Mouse (Mus musculus) embryonic stem cell, embryonic (primary cell): ENCODE results near the gene Prrc2a.

ENCODE experiments used
- CTCF ChIA-PET, 4 experiments: fragments of 300-600 bp in 2 of 4; fragments of 350-600 bp in 2 of 4; sonication (Branson Sonifier 250); formaldehyde crosslinking; loops; one replicate each; lab custom pipeline; 2022; ENCODE audit warnings: inconsistent platforms in 2 of 4; lab: Charles Lee
- POLR2A ChIA-PET, 4 experiments: fragments of 300-600 bp in 2 of 4; fragments of 350-600 bp in 2 of 4; sonication (Branson Sonifier 250); formaldehyde crosslinking; loops; one replicate each; lab custom pipeline; 2022; ENCODE audit warnings: antibody characterized with exemption in 4 of 4, inconsistent platforms in 1 of 4; lab: Charles Lee

The Prrc2a gene

GRCm38 (mm10) chr17:35161421-35161820 is 3.3 kb downstream of the Prrc2a start:
- POLR2A ChIA-PET = interaction anchor here (0.6 to 24.9 kb wide), 18 partner anchors 9 to 1036 kb away, joined by 3 to 561 read pairs (median 6); partner anchors contain the start of genes Ddx39b (in 3 of the 4), D17H6S53E (in 1 of the 4) and Gpank1 (in 1 of the 4)
- CTCF ChIA-PET = interaction anchor here in 1 of 4 experiments (0.6 kb wide), 1 partner anchor 209 kb away, joined by 3 read pairs; no protein-coding TSS in a partner anchor

- ChIA-PET CTCF (interaction anchor here in 3 of 4 experiments (0.6 to 1.3 kb wide), 6 partner anchors 9 to 248 kb away, joined by 3 to 5 read pairs (median 3); no protein-coding TSS in a partner anchor), POLR2A (interaction anchor here (0.7 to 24.9 kb wide), 27 partner anchors 9 to 1251 kb away, joined by 3 to 561 read pairs (median 4); partner anchors contain the start of genes Ddx39b (in 2 of the 4), Apom (in 1 of the 4), Csnk2b (in 1 of the 4) and D17H6S53E (in 1 of the 4))
These were observed 5.1 kb downstream of the Prrc2a start for GRCm38 (mm10) chr17:35159638-35160037.

GRCm38 (mm10) chr17:35158850-35159593 is 5.7 kb downstream of the Prrc2a start:
- CTCF ChIA-PET = interaction anchor here in 3 of 4 experiments (0.6 to 1.3 kb wide), 4 partner anchors 10 to 247 kb away, joined by 3 to 5 read pairs (median 3); no protein-coding TSS in a partner anchor
- POLR2A ChIA-PET = interaction anchor here (0.7 to 24.9 kb wide), 28 partner anchors 10 to 1250 kb away, joined by 3 to 561 read pairs (median 4); partner anchors contain the start of genes Ddx39b (in 2 of the 4), Apom (in 1 of the 4), Csnk2b (in 1 of the 4) and D17H6S53E (in 1 of the 4)

GRCm38 (mm10) chr17:35157661-35158175 is 7.0 kb downstream of the Prrc2a start:
- CTCF ChIA-PET = no interaction called here
- POLR2A ChIA-PET = interaction anchor here in 3 of 4 experiments (1.0 to 24.9 kb wide), 7 partner anchors 9 to 205 kb away, joined by 3 to 561 read pairs (median 252); partner anchors contain the start of gene Ddx39b (in 2 of the 3)

- ChIA-PET CTCF (interaction anchor here in 2 of 4 experiments (0.5 to 1.4 kb wide), 3 partner anchors 12 to 380 kb away, joined by 4 to 8 read pairs (median 4); no protein-coding TSS in a partner anchor), POLR2A (interaction anchor here (0.9 to 24.9 kb wide), 11 partner anchors 8 to 205 kb away, joined by 3 to 561 read pairs (median 16); partner anchors contain the start of genes Ddx39b (in 2 of the 4), Csnk2b (in 1 of the 4) and Gpank1 (in 1 of the 4))
These were observed 7.4 kb downstream of the Prrc2a start for GRCm38 (mm10) chr17:35157254-35157653.

GRCm38 (mm10) chr17:35156461-35157200 is 8.1 kb downstream of the Prrc2a start:
- ChIA-PET CTCF (interaction anchor here in 3 of 4 experiments (0.5 to 2.5 kb wide), 5 partner anchors 10 to 380 kb away, joined by 4 to 9 read pairs (median 8); no protein-coding TSS in a partner anchor), POLR2A (interaction anchor here (0.5 to 24.9 kb wide), 21 partner anchors 1 to 251 kb away, joined by 3 to 561 read pairs (median 6); partner anchors contain the start of genes Apom (in 2 of the 4), D17H6S53E (in 2 of the 4), Ddx39b (in 2 of the 4) and Csnk2b (in 1 of the 4))

GRCm38 (mm10) chr17:35155451-35155850 is 9.2 kb downstream of the Prrc2a start:
- ChIA-PET POLR2A (interaction anchor here (0.6 to 24.9 kb wide), 27 partner anchors 2 to 1909 kb away, joined by 3 to 561 read pairs (median 6); partner anchors contain the start of genes D17H6S53E (in 3 of the 4), Ddx39b (in 3 of the 4), Prrc2a (in 3 of the 4) and Apom (in 1 of the 4)), CTCF (interaction anchor here in 2 of 4 experiments (1.0 to 2.5 kb wide), 3 partner anchors 11 to 13 kb away, joined by 6 to 15 read pairs (median 8); no protein-coding TSS in a partner anchor)

GRCm38 (mm10) chr17:35154616-35155015 is 10.1 kb downstream of the Prrc2a start:
- CTCF ChIA-PET = interaction anchor here in 2 of 4 experiments (1.7 to 2.5 kb wide), 2 partner anchors 12 to 14 kb away, joined by 6 to 15 read pairs (median 9); no protein-coding TSS in a partner anchor

GRCm38 (mm10) chr17:35153931-35154330 is 10.8 kb downstream of the Prrc2a start:
- CTCF ChIA-PET = interaction anchor here in 1 of 4 experiments (2.4 kb wide), 1 partner anchor 15 kb away, joined by 15 read pairs; no protein-coding TSS in a partner anchor
- POLR2A ChIA-PET = interaction anchor here (0.6 to 24.9 kb wide), 18 partner anchors 3 to 736 kb away, joined by 3 to 561 read pairs (median 8); partner anchors contain the start of genes Ddx39b (in 3 of the 4) and Prrc2a (in 3 of the 4)

More at GRCm38 (mm10) chr17:35154616-35155015, 10.1 kb downstream of the Prrc2a start:
- POLR2A ChIA-PET = interaction anchor here (0.6 to 24.9 kb wide), 25 partner anchors 3 to 735 kb away, joined by 3 to 561 read pairs (median 7); partner anchors contain the start of genes Ddx39b (in 4 of the 4), Prrc2a (in 3 of the 4), D17H6S53E (in 2 of the 4) and Apom (in 1 of the 4)

- CTCF ChIA-PET = interaction anchor here in 2 of 4 experiments (0.7 to 1.0 kb wide), 2 partner anchors 15 to 93 kb away, joined by 3 read pairs; no protein-coding TSS in a partner anchor
- POLR2A ChIA-PET = interaction anchor here (0.7 to 24.9 kb wide), 12 partner anchors 4 to 191 kb away, joined by 3 to 561 read pairs (median 5); partner anchors contain the start of genes Ddx39b (in 2 of the 4) and Prrc2a (in 1 of the 4)
These were observed 11.6 kb downstream of the Prrc2a start for GRCm38 (mm10) chr17:35153077-35153476.

- CTCF ChIA-PET = interaction anchor here in 2 of 4 experiments (1.0 kb wide), 2 partner anchors 16 to 17 kb away, joined by 3 read pairs; no protein-coding TSS in a partner anchor
- POLR2A ChIA-PET = interaction anchor here (0.8 to 24.9 kb wide), 11 partner anchors 5 to 104 kb away, joined by 3 to 561 read pairs (median 5); partner anchors contain the start of genes Ddx39b (in 2 of the 4) and Prrc2a (in 1 of the 4)
These were observed 12.6 kb downstream of the Prrc2a start for GRCm38 (mm10) chr17:35152121-35152520.

- ChIA-PET POLR2A (interaction anchor here (0.6 to 24.1 kb wide), 43 partner anchors 2 to 555 kb away, joined by 3 to 561 read pairs (median 5); partner anchors contain the start of genes D17H6S53E (in 3 of the 4), Ddx39b (in 3 of the 4), Apom (in 2 of the 4) and Csnk2b (in 2 of the 4)), CTCF (interaction anchor here in 1 of 4 experiments (0.6 to 1.2 kb wide), 3 partner anchors 19 to 111 kb away, joined by 3 to 4 read pairs (median 4); no protein-coding TSS in a partner anchor)
These were observed 16.6 kb downstream of the Prrc2a start for GRCm38 (mm10) chr17:35147922-35148639.

- CTCF ChIA-PET = interaction anchor here in 1 of 4 experiments (0.6 to 0.9 kb wide), 2 partner anchors 21 to 111 kb away, joined by 4 read pairs; no protein-coding TSS in a partner anchor
These were observed 17.3 kb downstream of the Prrc2a start for GRCm38 (mm10) chr17:35147348-35147747.

GRCm38 (mm10) chr17:35146139-35146538 is 18.6 kb downstream of the Prrc2a start:
- ChIA-PET CTCF (interaction anchor here in 1 of 4 experiments (0.6 to 0.8 kb wide), 2 partner anchors 23 to 156 kb away, joined by 3 read pairs; no protein-coding TSS in a partner anchor), POLR2A (interaction anchor here (0.5 to 24.1 kb wide), 35 partner anchors 0 to 196 kb away, joined by 3 to 561 read pairs (median 6); partner anchors contain the start of genes Apom (in 3 of the 4), Prrc2a (in 3 of the 4), D17H6S53E (in 2 of the 4) and Csnk2b (in 1 of the 4))

More at GRCm38 (mm10) chr17:35147348-35147747, 17.3 kb downstream of the Prrc2a start:
- POLR2A ChIA-PET = interaction anchor here (0.6 to 24.1 kb wide), 41 partner anchors 1 to 197 kb away, joined by 3 to 561 read pairs (median 7); partner anchors contain the start of genes D17H6S53E (in 4 of the 4), Ddx39b (in 3 of the 4), Prrc2a (in 3 of the 4) and Apom (in 2 of the 4)
